Comparison of ENCODE assay signal across 16 mouse cellular contexts in the genomic region with DNA sequence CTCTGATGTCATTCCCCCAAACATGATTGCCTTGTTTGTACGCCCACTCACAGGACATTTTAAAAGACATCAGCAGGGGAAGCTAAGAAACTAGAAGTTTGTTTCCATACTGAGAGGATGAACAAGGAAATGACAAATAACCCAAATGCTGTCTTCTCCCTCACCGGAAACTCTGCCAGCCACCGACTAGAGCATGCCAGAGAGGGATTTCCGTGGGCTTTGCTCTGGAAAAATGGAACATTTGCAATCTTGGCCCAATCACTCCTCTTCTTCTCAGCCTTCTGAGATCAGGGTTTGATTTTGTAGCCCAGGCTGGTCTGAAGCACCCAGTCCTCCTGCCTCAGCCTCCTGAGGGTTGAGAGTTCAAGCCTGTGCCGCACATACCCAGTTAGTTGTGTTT.
"Had no signal": no experiment of that assay in that cellular context is flagged by ENCODE, and none has a peak within 500 bp of the region (broad histone marks: within the 10 kb centered on the region; RNA-seq: fewer than 3 reads in every experiment).

No protein-coding gene starts in this region.

- H3K27me3 ChIP-seq: liver, embryonic 13.5 days; stomach, embryonic 15.5 days had no signal

- H3K4me2 ChIP-seq: liver, embryonic 13.5 days; midbrain, embryonic 11.5 days; stomach, embryonic 15.5 days had no signal

- DNase-seq: kidney, adult 18-20 months; kidney, adult 9 months; kidney, postnatal 14 days; kidney, postnatal 4 days; layer of hippocampus, adult 9-11 months; layer of hippocampus, postnatal 36 days; liver, embryonic 13.5 days; lung, adult 2 months; lung, postnatal 14 days; lung, postnatal 4 days; midbrain, embryonic 14.5 days; right cerebral cortex, postnatal 14 days; spleen, adult 18-20 months; thymus, postnatal 25 days had no signal

- H3K9me3 ChIP-seq: liver, embryonic 13.5 days; stomach, embryonic 15.5 days had no signal

- H3K9ac ChIP-seq: liver, embryonic 13.5 days; stomach, embryonic 15.5 days had no signal

- H3K4me1 ChIP-seq: liver, embryonic 13.5 days had no signal

- H3K4me3 ChIP-seq: liver, embryonic 13.5 days; stomach, embryonic 15.5 days had no signal

- H3K36me3 ChIP-seq: liver, embryonic 13.5 days; stomach, embryonic 15.5 days had no signal

- H3K27ac ChIP-seq: liver, embryonic 13.5 days; stomach, embryonic 15.5 days had no signal
